Mouse (Mus musculus) liver, adult 2 months (tissue): ENCODE measurements around the gene Zmiz1. TPM values are rescaled to one million over a fixed set of nuclear protein-coding genes. Genes with fewer than 3 reads are reported as not detected.

Experiments
- DNase-seq: peaks from one replicate; pipeline ENCODE4 v3.0.0-alpha.2; 2011; ENCODE audit warnings: low read depth, low spot score; ENCODE audit errors: extremely low read depth
- H3K27ac ChIP-seq: fragments of 200-500 bp; replicated peaks from 2 replicates; pipeline ENCODE4 v1.5.1; 2012; ENCODE audit warnings: low read depth, mild to moderate bottlenecking, control low read depth, inconsistent platforms, low read length; ENCODE audit not compliant: insufficient read depth
- H3K27me3 ChIP-seq: fragments of 200-500 bp; 2 replicates; pipeline ENCODE4 v1.6.1; 2012; ENCODE audit warnings: mild to moderate bottlenecking, moderate library complexity, low read length, inconsistent platforms; ENCODE audit not compliant: control insufficient read depth, insufficient read depth
- H3K36me3 ChIP-seq: fragments of 200-500 bp; 2 replicates; pipeline ENCODE4 v1.6.1; 2012; ENCODE audit warnings: low read length, inconsistent platforms; ENCODE audit not compliant: control insufficient read depth, insufficient read depth
- H3K4me1 ChIP-seq: fragments of 200-500 bp; 2 replicates; pipeline ENCODE4 v1.6.1; 2011; ENCODE audit warnings: low read length; ENCODE audit not compliant: control insufficient read depth, insufficient read depth
- H3K4me3 ChIP-seq: fragments of 200-500 bp; 2 replicates; pipeline ENCODE4 v1.5.1; 2011; ENCODE audit warnings: low read depth, mild to moderate bottlenecking, control low read depth, low read length, moderate library complexity; ENCODE audit not compliant: insufficient read depth
- H3K79me2 ChIP-seq: fragments of 200-500 bp; 2 replicates; pipeline ENCODE4 v1.6.1; 2012; ENCODE audit warnings: inconsistent platforms, mild to moderate bottlenecking, low read length, moderate library complexity; ENCODE audit not compliant: control insufficient read depth, insufficient read depth
- H3K9ac ChIP-seq: fragments of 200-500 bp; 2 replicates; pipeline ENCODE4 v1.6.1; 2012; ENCODE audit warnings: low read depth, mild to moderate bottlenecking, control low read depth, inconsistent platforms, low read length
- CTCF ChIP-seq: fragments of 200-500 bp; IDR thresholded peaks from 2 replicates; pipeline ENCODE4 v1.5.1; 2011; ENCODE audit warnings: low read depth, low read length, control low read depth
- POLR2A ChIP-seq: fragments of 200-500 bp; IDR thresholded peaks from 2 replicates; pipeline ENCODE4 v1.6.1; 2011; ENCODE audit warnings: low read length, control low read depth; ENCODE audit not compliant: insufficient read depth; ENCODE audit errors: extremely low read depth
- WGBS: fragments of 180-500 bp; shearing (Covaris S2); methylation state at CpG from one replicate; pipeline ENCODE4 v1.1.7; 2018; 5-methylcytosine and 5-hydroxymethylcytosine counted together
- polyA plus RNA-seq: library from polyadenylated mRNA; depleted of rRNA; stranded (reverse); fragments of >200 nt; gene quantifications from 2 replicates; pipeline ENCODE4 v1.2.3, GENCODE M21; 2012
- total RNA-seq: library from RNA; depleted of rRNA; stranded (reverse); fragments of >200 nt; gene quantifications from 2 replicates; pipeline ENCODE4 v1.2.3, GENCODE M21; 2014

The Zmiz1 gene
- total and polyA plus RNA-seq, 2 experiments, result 5.3 to 10.2 TPM

DNA sequence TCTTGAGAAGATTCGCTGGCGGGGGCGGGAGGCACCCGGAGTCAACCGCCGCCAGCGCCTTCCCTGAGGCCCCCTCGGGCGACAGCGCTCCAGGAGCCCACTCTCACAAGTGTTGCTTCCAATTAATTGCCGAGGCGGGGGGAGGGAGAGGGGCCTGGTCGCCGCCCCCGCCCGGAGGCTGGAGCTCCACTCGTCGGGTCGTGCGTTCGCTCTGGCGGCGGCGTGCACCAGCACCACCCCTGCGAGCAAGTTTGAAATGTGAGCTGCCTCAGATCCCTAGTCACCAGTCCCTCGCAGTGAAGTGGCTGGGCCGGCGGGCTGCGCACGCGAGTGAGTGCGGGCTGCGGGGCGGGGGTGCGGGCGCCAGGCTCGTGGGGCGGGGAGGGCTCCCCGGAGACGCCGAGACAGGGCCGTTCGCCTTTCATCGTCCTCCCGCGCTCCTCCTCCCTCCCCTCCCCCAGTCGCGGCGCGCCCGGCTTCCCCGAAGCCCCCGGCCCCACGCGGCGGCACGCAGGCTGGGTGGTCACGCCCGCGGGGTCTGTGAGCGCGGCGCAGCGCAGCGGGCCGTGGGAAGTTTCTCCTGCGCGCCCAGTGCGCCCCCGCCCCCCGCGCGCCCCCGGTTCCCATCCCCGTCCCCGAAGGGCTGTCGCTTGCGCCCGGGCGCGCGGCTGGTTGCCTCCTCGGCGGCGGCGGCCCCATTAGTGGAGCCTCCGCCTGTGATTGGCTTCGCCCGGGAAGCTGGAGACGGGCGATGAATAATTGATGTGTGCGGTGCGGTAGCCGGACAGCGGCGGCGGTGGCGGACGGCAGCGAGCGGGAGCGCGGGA lies 148.4 kb downstream of the Zmiz1 start:
- Histone ChIP-seq H3K4me1 (peaks cover 13% of the 10 kb centered on the region), H3K79me2 (peaks cover 21% of the 10 kb centered on the region; the same call in 1 of the 2 replicates), H3K9ac (peak overlapping the region; percentile 62), H3K36me3 (no peaks in the 10 kb centered on the region; the same call in 1 of the 2 replicates), H3K4me3 (peak overlapping the region; percentile 59), H3K27ac (peak overlapping the region; percentile 53), H3K27me3 (no peaks in the 10 kb centered on the region)
- DNase-seq, result no peak
- TF ChIP-seq POLR2A, result no peak
- no peak for TF ChIP-seq CTCF
- WGBS, result 62% methylated on average over 103 of the region's 103 CpGs

DNA sequence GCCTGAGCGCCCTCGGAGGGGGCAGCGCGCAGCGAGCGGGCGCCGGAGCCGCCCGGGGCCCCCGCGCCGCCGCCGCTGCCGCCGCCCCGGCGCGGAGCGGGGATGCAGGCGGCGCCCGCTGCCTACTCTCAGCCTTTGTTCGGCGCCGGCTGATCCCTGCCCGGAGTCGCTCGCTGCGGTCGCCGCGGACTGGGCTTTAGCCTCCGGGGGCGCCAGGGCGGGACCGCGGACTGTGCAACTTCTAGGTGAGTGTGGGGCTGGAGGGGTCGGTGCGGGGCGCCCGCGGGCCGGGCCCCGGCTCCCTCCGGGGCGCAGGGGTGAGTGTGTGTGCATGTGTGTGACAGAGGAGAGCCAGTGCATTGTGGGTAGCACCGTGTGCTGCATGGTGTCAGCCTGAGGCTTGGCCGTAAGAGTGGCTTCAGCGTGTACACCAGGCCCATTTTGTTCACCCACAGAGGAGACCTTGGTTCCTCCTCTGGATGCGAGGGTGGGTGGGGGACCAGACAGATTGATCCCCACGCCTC lies 149.0 kb downstream of the Zmiz1 start:
- 79% methylated on average over 53 of the region's 53 CpGs for WGBS
- Histone ChIP-seq H3K79me2 (peaks cover 17% of the 10 kb centered on the region; the same call in 1 of the 2 replicates), H3K4me3 (peak overlapping the region; percentile 59), H3K27ac (0 out of 2 replicates have a peak overlapping the region, but pooled peaks have one; percentile 28), H3K9ac (peak overlapping the region; percentile 70), H3K36me3 (no peaks in the 10 kb centered on the region), H3K27me3 (no peaks in the 10 kb centered on the region), H3K4me1 (peaks cover 10% of the 10 kb centered on the region)
- no peak for TF ChIP-seq POLR2A
- TF ChIP-seq CTCF, result no peak
- no peak for DNase-seq

DNA sequence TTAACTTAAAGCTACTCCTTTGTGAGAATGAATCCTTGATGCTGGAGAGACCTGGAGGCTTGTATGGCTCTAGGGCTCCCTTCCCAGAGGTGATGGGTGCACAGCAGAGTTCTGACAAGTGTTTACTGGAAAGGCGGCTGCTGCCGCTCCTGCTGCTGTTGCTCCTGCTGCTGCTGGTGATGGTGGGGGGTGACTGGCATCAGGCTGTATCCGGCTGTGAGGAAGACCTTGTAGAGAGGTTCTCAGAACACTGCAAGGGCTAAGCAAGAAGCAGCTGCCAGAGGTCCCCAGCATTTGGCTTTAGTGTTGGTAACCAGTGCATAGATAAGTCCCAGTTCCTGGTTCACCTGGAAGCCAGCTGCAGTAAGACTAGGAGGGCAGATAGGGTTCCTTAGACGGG lies 149.6 kb downstream of the Zmiz1 start:
- no peaks in the 10 kb centered on the region for H3K36me3 ChIP-seq
- no peak for DNase-seq
- peaks cover 10% of the 10 kb centered on the region for H3K4me1 ChIP-seq
- peak overlapping the region; percentile 4; the same call in 1 of the 2 replicates for H3K4me3 ChIP-seq
- H3K27me3 ChIP-seq, result no peaks in the 10 kb centered on the region
- 88% methylated on average over 4 of the region's 4 CpGs for WGBS
- H3K9ac ChIP-seq, result no peak overlapping the region
- no peak for TF ChIP-seq CTCF
- no peak for TF ChIP-seq POLR2A
- peaks cover 11% of the 10 kb centered on the region; the same call in 1 of the 2 replicates for H3K79me2 ChIP-seq
- 0 out of 2 replicates have a peak overlapping the region, but pooled peaks have one; percentile 7 for H3K27ac ChIP-seq

DNA sequence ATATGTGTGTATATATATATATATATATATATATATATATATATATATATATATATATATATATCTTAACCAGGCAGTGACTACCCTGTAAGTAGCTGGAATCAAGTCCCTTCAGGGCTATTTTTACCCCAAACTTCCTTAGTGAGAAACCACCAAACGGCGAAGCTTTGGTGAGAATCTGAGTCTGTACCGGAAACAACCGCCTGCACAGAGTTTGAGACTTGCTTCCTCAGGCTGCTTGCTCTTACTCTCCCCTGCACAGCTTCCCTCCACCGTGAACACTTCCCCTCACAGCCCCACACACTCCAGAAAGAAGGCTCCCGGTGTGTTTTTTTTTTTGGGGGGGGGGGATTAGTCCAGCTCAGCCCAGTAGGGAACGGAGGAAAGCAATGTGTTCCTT lies 150.4 kb downstream of the Zmiz1 start:
- Histone ChIP-seq H3K4me1 (peaks cover 10% of the 10 kb centered on the region), H3K27ac (no peak overlapping the region), H3K9ac (no peak overlapping the region), H3K79me2 (peaks cover 9% of the 10 kb centered on the region; the same call in 1 of the 2 replicates), H3K4me3 (no peak overlapping the region), H3K27me3 (no peaks in the 10 kb centered on the region), H3K36me3 (no peaks in the 10 kb centered on the region)
- no peak for DNase-seq
- 81% methylated on average over 7 of the region's 7 CpGs for WGBS
- TF ChIP-seq POLR2A (no peak), CTCF (no peak)

DNA sequence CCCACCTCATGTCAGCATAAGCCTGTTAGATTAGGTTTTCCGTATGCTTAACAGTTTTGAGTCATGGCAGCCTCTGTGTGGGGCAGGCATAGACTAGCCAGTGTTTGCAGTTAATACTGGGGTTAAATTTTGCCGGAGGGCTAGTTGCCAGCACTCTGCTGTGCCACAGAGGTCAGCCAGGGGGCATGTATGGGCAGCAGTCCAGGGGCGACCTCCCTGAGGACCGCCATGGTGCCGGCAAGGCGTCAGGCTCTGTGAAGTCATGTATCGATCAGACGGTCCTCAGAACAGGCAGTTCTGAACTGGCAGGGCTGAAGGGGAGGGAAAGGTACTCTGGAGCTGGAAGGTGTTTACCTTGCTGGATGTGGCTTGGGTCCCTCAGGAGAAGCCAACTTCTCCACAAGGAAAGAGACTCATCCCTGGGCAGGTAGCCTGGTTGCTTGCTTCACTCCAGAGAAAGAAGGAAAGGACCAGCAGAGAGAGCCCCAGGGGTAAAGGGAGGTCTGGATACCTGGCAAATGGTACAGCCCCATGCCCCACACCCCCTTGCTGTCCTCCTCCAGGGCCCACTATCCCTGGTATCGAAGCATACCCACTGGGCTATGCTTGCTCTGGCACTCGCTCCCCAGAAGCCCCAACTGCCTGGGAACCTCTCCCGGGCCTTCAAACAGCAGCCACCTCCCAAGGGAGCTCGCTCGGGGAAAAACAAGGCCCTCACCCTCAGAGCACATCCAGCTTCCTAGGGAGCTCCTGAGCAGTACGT lies 151.6 kb downstream of the Zmiz1 start:
- Histone ChIP-seq H3K4me3 (no peak overlapping the region), H3K4me1 (peaks cover 10% of the 10 kb centered on the region), H3K9ac (no peak overlapping the region), H3K36me3 (no peaks in the 10 kb centered on the region), H3K27me3 (no peaks in the 10 kb centered on the region), H3K79me2 (peaks cover 9% of the 10 kb centered on the region; the same call in 1 of the 2 replicates), H3K27ac (no peak overlapping the region)
- peak; percentile 73 for DNase-seq
- no peak for TF ChIP-seq POLR2A
- TF ChIP-seq CTCF, result no peak
- WGBS, result 45% methylated on average over 14 of the region's 14 CpGs
